Mouse (Mus musculus) midbrain, embryonic 14.5 days (tissue): Measurements from ENCODE around the gene Gm10837. TPM values are rescaled to one million over a fixed set of nuclear protein-coding genes. Genes with fewer than 3 reads are reported as not detected.

ENCODE experiments used
- ATAC-seq: fragments of 200-750 bp; cut with Nextera tagmentation; 2 replicates; pipeline ENCODE4 v1.8.0; 2017; ENCODE audit warnings: moderate number of reproducible peaks, moderate library complexity; ENCODE audit not compliant: low FRiP score, low TSS enrichment
- DNase-seq: peaks from one replicate; pipeline ENCODE4 v3.0.0-alpha.2; 2015
- H3K27ac ChIP-seq: fragments of 300-500 bp; sonication (generic); replicated peaks from 2 replicates; pipeline ENCODE4 v1.5.1; 2014; ENCODE audit warnings: mild to moderate bottlenecking, low read depth, low read length, moderate library complexity
- H3K27me3 ChIP-seq: fragments of 300-500 bp; sonication (generic); 2 replicates; pipeline ENCODE4 v1.6.1; 2014; ENCODE audit warnings: low read length, control low read depth, mixed read lengths; ENCODE audit not compliant: control insufficient read depth, insufficient read depth
- H3K36me3 ChIP-seq: fragments of 300-500 bp; sonication (generic); 2 replicates; pipeline ENCODE4 v1.6.1; 2014; ENCODE audit warnings: low read length, control low read depth; ENCODE audit not compliant: control insufficient read depth, insufficient read depth
- H3K4me1 ChIP-seq: fragments of 300-500 bp; sonication (generic); 2 replicates; pipeline ENCODE4 v1.6.1; 2014; ENCODE audit warnings: mild to moderate bottlenecking, antibody characterized with exemption, low read length, control low read depth; ENCODE audit not compliant: control insufficient read depth, insufficient read depth
- H3K4me2 ChIP-seq: fragments of 300-500 bp; sonication (generic); 2 replicates; pipeline ENCODE4 v1.6.1; 2014; ENCODE audit warnings: mild to moderate bottlenecking, low read length, moderate library complexity
- H3K4me3 ChIP-seq: fragments of 300-500 bp; sonication (generic); replicated peaks from 2 replicates; pipeline ENCODE4 v1.5.1; 2014; ENCODE audit warnings: low read depth, low read length
- H3K9ac ChIP-seq: fragments of 300-500 bp; sonication (generic); replicated peaks from 2 replicates; pipeline ENCODE4 v1.6.1; 2014; ENCODE audit warnings: mild to moderate bottlenecking, low read length, moderate library complexity
- H3K9me3 ChIP-seq: fragments of 300-500 bp; sonication (generic); 2 replicates; pipeline ENCODE4 v1.6.1; 2016; ENCODE audit warnings: low read length, control low read depth, mixed read lengths; ENCODE audit not compliant: control insufficient read depth
- WGBS: fragments of 180-500 bp; shearing (Covaris S2); extraction: QIAGEN DNeasy Blood & Tissue Kit; methylation state at CpG from one replicate; pipeline ENCODE4 v1.1.7; 2014; 5-methylcytosine and 5-hydroxymethylcytosine counted together
- polyA plus RNA-seq: library from polyadenylated mRNA; unstranded; fragments of >200 nt; fragmentation: Nextera tagmentation; extraction: Ambion mirVana; gene quantifications from 2 replicates; pipeline ENCODE4 v1.2.1, GENCODE M21; 2014

Gm10837 gene
- polyA plus RNA-seq, 1 experiment from 2014 or later = 0.72 TPM

DNA sequence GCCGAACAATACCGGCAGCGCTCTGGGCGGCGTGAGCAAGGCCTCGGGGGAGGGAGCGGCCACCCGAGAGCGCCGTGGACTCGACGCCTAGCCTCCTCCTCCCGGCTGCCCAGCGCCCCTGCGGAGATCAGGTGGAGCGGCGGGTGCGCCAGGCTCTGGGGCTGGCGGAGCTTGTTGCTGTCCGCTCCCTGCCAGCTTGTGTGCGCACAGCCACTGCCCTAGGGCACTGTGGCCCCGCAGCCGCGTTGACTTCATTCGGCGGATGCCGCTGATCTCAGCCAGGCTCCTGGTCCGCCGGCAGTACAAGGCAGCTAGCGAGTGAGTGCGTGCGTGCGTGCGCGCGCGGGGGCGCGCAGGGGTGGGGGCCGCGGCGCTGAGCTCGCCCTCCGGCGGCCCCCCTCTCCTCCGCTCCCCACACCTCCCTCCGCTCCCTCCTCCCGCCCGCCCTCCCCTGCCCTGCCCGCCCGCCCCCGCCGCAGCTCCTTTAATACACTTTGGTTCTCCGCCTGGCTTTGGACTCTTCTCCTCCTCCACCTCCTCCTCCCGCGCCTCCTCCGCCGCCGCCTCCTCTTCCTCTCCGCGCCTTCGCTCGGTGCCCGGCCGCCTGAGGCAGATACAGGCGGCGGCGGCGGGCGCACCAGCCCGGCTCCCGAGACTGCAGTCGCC is 15.4 kb upstream of the Gm10837 start, which contains the start of gene Zic2:
TSS of gene Zic2 (plus strand) at position 545 of the 666 bp plus-strand sequence.
- Histone ChIP-seq H3K9ac (peak within 1 kb of the TSS; percentile 77), H3K27ac (peak within 1 kb of the TSS; percentile 94), H3K4me1 (no peaks in the 10 kb centered on the region), H3K36me3 (no peaks in the 10 kb centered on the region), H3K4me3 (peak within 1 kb of the TSS; percentile 52), H3K9me3 (no peaks in the 10 kb centered on the region), H3K4me2 (peak within 1 kb of the TSS; percentile 56), H3K27me3 (peaks cover 46% of the 10 kb centered on the region)
- WGBS = under 1% methylated on average over 66 of the region's 73 CpGs
- DNase-seq = peak; percentile 83
- peak; percentile 72 for ATAC-seq

DNA sequence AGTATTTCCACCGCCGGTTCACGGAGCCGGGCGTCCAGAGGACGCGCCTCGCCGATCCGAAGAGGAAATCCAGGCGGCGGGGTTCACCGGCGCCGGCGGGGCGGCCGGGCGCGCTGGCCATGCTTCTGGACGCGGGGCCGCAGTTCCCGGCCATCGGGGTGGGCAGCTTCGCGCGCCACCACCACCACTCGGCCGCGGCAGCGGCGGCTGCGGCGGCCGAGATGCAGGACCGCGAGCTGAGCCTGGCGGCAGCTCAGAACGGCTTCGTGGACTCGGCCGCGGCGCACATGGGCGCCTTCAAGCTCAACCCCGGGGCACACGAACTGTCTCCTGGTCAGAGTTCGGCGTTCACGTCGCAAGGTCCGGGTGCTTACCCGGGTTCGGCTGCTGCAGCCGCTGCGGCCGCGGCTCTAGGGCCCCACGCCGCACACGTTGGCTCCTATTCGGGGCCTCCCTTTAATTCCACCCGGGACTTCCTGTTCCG is 14.8 kb upstream of the Gm10837 start:
- Histone ChIP-seq H3K9ac (peak overlapping the region; percentile 77), H3K4me1 (no peaks in the 10 kb centered on the region), H3K4me2 (peak overlapping the region; percentile 56), H3K36me3 (no peaks in the 10 kb centered on the region), H3K27ac (peak overlapping the region; percentile 94), H3K9me3 (no peaks in the 10 kb centered on the region), H3K4me3 (peak overlapping the region; percentile 52), H3K27me3 (peaks cover 46% of the 10 kb centered on the region)
- under 1% methylated on average over 64 of the region's 65 CpGs for WGBS
- DNase-seq (peak; percentile 77), ATAC-seq (no peak)

DNA sequence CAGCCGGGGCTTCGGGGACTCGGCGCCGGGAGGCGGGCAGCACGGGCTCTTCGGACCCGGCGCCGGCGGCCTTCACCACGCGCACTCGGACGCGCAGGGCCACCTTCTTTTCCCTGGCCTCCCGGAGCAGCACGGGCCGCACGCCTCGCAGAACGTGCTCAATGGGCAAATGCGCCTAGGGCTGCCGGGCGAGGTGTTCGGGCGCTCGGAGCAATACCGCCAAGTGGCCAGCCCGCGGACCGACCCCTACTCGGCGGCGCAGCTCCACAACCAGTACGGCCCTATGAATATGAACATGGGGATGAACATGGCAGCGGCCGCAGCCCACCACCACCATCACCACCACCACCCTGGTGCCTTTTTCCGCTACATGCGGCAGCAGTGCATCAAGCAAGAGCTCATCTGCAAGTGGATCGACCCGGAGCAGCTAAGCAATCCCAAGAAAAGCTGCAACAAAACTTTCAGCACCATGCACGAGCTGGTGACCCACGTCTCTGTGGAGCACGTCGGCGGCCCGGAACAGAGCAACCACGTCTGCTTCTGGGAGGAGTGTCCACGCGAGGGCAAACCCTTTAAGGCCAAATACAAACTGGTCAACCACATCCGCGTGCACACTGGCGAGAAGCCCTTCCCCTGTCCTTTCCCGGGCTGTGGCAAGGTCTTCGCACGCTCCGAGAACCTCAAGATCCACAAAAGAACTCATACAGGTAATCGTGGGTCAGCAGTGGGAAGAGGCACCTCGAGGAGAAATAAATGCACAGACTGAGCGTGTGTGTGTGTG is 14.2 kb upstream of the Gm10837 start:
- Histone ChIP-seq H3K27ac (peak overlapping the region; percentile 94), H3K4me1 (no peaks in the 10 kb centered on the region), H3K27me3 (peaks cover 46% of the 10 kb centered on the region), H3K9me3 (no peaks in the 10 kb centered on the region), H3K36me3 (no peaks in the 10 kb centered on the region), H3K4me2 (peak overlapping the region; percentile 56), H3K4me3 (peak overlapping the region; percentile 52), H3K9ac (peak overlapping the region; percentile 77)
- WGBS = under 1% methylated on average over 62 of the region's 62 CpGs
- ATAC-seq = no peak
- peak; percentile 60 for DNase-seq

DNA sequence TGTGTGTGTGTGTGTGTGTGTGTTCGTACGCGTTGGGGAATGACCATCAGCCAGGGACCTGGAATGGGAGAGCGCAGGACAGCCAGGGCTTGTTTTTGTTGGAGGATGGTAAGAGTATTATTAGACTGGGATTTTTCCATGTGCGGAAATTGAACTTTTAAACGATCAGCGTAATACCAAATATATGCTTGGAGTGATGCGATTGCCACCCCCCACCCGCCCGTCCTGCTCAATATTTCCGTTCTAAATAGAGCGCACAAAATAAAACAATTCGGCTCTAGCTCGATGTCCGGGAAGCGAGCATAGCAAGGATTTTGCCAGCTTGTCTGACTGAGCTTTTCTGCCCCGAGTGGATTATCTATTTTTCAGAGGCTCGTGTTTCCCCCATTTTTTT is 13.6 kb upstream of the Gm10837 start:
- no peak for ATAC-seq
- Histone ChIP-seq H3K27me3 (peaks cover 43% of the 10 kb centered on the region), H3K4me3 (peak overlapping the region; percentile 52), H3K27ac (peak overlapping the region; percentile 94), H3K36me3 (no peaks in the 10 kb centered on the region), H3K4me1 (no peaks in the 10 kb centered on the region), H3K4me2 (peak overlapping the region; percentile 56), H3K9ac (peak overlapping the region; percentile 77), H3K9me3 (no peaks in the 10 kb centered on the region)
- WGBS = under 1% methylated on average over 18 of the region's 18 CpGs
- peak; percentile 53 for DNase-seq

DNA sequence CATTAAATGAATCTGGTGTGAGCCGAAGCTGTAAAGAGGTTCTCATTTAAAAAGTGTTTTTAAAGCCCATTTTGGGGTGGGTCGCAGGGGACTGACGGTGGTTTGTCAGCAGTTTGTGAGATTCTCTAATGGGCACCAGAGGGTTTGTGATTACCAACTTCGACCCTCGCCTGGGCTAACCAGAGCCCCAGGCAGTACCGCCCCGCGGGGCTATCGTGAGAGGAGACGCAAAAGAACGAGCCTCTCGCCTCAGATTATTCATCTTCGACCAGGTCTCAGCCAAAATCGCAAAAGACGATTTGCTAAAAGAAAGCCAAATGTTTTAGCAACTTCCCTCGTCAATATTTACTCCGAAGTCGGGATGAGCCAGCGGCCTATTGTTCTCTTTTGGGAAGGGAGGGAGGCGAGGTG is 13.1 kb upstream of the Gm10837 start:
- WGBS = under 1% methylated on average over 20 of the region's 20 CpGs
- H3K4me2 ChIP-seq = peak overlapping the region; percentile 56
- peak; percentile 59 for DNase-seq

DNA sequence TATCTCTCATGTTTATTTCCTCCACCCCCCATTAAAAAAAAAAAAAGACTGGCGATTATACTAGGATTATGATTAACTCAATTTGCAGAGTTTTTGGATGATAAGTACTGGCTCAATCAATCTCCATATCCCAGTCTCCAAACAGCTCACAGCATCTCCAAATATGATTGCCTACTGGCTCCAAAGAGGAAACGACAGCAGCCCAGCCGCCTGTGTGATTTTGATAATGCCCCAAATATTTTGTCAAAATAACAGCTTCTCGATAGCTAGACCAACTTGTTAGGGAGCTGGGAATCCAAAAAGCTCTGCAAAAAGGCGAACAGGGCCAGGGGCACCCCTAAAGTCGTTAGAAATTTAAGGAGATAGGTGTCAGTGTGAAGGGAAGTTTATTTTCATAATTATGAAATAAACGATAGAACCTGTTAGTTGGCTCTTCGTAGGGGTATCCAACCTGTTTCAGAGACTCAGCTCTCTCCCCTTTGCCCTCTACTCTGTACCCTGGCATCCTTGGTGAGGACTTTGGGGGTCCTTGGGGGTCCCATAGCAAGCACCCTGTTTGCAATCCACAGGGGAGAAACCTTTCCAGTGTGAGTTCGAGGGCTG is 12.3 kb upstream of the Gm10837 start:
- H3K4me1 ChIP-seq = no peaks in the 10 kb centered on the region
- peak overlapping the region; percentile 56 for H3K4me2 ChIP-seq
- H3K27me3 ChIP-seq = peaks cover 43% of the 10 kb centered on the region
- ATAC-seq (no peak), DNase-seq (peak; percentile 53)
- H3K9ac ChIP-seq = peak overlapping the region; percentile 77
- H3K27ac ChIP-seq = peak overlapping the region; percentile 94
- whole genome bisulfite sequencing = 2% methylated on average over 9 of the region's 9 CpGs
- no peaks in the 10 kb centered on the region for H3K36me3 ChIP-seq
- H3K9me3 ChIP-seq = no peaks in the 10 kb centered on the region
- H3K4me3 ChIP-seq = peak overlapping the region; percentile 52

More for the DNA sequence above, 13.1 kb upstream of the Gm10837 start:
- H3K4me1 ChIP-seq = no peaks in the 10 kb centered on the region
- ATAC-seq = no peak
- peak overlapping the region; percentile 52 for H3K4me3 ChIP-seq
- H3K36me3 ChIP-seq = no peaks in the 10 kb centered on the region
- peak overlapping the region; percentile 94 for H3K27ac ChIP-seq
- H3K27me3 ChIP-seq = peaks cover 46% of the 10 kb centered on the region
- H3K9me3 ChIP-seq = no peaks in the 10 kb centered on the region
- peak overlapping the region; percentile 77 for H3K9ac ChIP-seq

DNA sequence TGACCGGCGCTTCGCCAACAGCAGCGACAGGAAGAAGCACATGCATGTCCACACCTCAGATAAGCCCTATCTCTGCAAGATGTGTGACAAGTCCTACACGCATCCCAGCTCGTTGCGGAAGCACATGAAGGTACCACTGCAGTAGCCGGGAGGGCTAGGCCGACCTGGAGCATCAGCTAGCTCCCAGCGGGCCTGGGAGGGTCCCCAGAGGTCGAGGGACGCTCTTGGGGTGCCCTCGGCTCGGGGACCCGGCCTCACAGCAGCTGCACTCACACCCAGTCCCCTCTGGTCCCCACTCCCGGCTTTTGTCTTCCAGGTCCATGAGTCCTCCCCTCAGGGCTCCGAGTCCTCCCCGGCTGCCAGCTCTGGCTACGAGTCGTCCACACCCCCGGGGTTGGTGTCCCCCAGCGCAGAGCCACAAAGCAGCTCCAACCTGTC is 11.8 kb upstream of the Gm10837 start:
- Histone ChIP-seq H3K27me3 (peaks cover 43% of the 10 kb centered on the region), H3K36me3 (no peaks in the 10 kb centered on the region), H3K9ac (peak overlapping the region; percentile 77), H3K4me3 (peak overlapping the region; percentile 52), H3K9me3 (no peaks in the 10 kb centered on the region), H3K27ac (peak overlapping the region; percentile 94), H3K4me2 (peak overlapping the region; percentile 56), H3K4me1 (no peaks in the 10 kb centered on the region)
- under 1% methylated on average over 22 of the region's 22 CpGs for WGBS
- ATAC-seq (no peak), DNase-seq (peak; percentile 59)

DNA sequence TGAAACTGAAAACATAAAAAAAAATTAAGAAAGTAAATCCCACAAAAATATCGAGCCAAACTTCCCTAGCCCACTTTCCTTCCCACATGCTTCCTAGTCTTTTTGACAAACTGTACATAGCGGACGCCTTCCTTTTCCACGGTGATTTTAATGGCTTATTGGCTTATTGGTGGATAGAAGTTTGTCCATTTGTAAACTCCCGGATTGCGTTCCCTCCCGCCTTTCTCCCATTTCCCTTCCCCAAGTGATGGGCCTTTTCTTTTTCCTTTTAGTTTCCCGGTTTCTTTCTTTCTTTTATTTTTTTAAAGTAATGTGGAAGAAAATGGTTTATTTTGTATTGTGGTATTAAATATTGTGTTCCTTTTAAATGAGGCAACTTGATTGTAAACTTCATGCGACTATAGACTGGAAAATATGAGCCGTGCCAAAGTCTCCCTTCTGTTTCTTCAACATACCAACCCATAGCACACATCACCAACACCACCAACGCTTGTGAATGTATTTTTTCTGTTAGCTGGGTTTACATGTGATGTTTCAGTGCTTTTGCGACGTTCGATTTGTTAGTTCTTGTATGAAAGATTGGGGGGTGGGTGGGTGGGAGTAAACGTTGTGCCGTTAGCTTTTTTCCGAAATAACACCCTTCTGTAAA is 10.8 kb upstream of the Gm10837 start:
- 9% methylated on average over 17 of the region's 17 CpGs for WGBS

More for the DNA sequence above, 10.8 kb upstream of the Gm10837 start:
- Histone ChIP-seq H3K27ac (no peak overlapping the region), H3K4me1 (no peaks in the 10 kb centered on the region), H3K36me3 (no peaks in the 10 kb centered on the region), H3K9me3 (no peaks in the 10 kb centered on the region), H3K4me3 (peak overlapping the region; percentile 52), H3K4me2 (peak overlapping the region; percentile 56), H3K9ac (peak overlapping the region; percentile 77; the same call in 1 of the 2 replicates), H3K27me3 (peaks cover 46% of the 10 kb centered on the region)
- DNase-seq = peak; percentile 56
- no peak for ATAC-seq
